Mouse (Mus musculus) erythroblast, embryonic 14.5 days (primary cell): Measurements from ENCODE around the gene Rbbp9. TPM values are rescaled to one million over a fixed set of nuclear protein-coding genes. Genes with fewer than 3 reads are reported as not detected.

Experiments
- H3K27me3 ChIP-seq: 2 replicates; pipeline ENCODE4 v1.6.1; 2012; ENCODE audit warnings: inconsistent platforms; ENCODE audit not compliant: control insufficient read depth
- H3K36me3 ChIP-seq: 2 replicates; pipeline ENCODE4 v1.6.1; 2012; ENCODE audit warnings: mild to moderate bottlenecking, inconsistent platforms; ENCODE audit not compliant: control insufficient read depth
- H3K4me1 ChIP-seq: 2 replicates; pipeline ENCODE4 v1.6.1; 2012; ENCODE audit warnings: inconsistent platforms; ENCODE audit not compliant: control insufficient read depth
- H3K4me3 ChIP-seq: replicated peaks from 2 replicates; pipeline ENCODE3; 2012; ENCODE audit warnings: moderate library complexity, mild to moderate bottlenecking, inconsistent platforms
- H3K9me3 ChIP-seq: 2 replicates; pipeline ENCODE4 v1.6.1; 2012; ENCODE audit warnings: low read length, inconsistent platforms, mixed read lengths; ENCODE audit not compliant: control insufficient read depth
- GATA1 ChIP-seq: IDR thresholded peaks from 2 replicates; pipeline ENCODE4 v1.6.1; 2012; ENCODE audit warnings: low read length, inconsistent platforms, mixed read lengths
- TAL1 ChIP-seq: IDR thresholded peaks from 3 replicates; pipeline ENCODE4 v1.6.1; 2012; ENCODE audit warnings: low read length, inconsistent platforms, mixed read lengths
- polyA plus RNA-seq: library from polyadenylated mRNA; stranded (reverse); fragments of >175 nt; gene quantifications from 2 replicates; pipeline ENCODE4 v1.2.3, GENCODE M21; 2012

Gene Rbbp9
- polyA plus RNA-seq, 1 experiment = 0.02 TPM

- Histone ChIP-seq H3K4me3 (no peak overlapping the region), H3K27me3 (peaks cover 39% of the 10 kb centered on the region)
- TF ChIP-seq GATA1 (no peak), TAL1 (no peak)
Observed at GRCm38 (mm10) chr2:144525856-144526255, 24.8 kb downstream of the Rbbp9 start.

GRCm38 (mm10) chr2:144519772-144520171, 30.9 kb downstream of the Rbbp9 start:
- H3K4me1 ChIP-seq = no peaks in the 10 kb centered on the region
- no peak overlapping the region for H3K4me3 ChIP-seq
- no peaks in the 10 kb centered on the region for H3K9me3 ChIP-seq
- H3K27me3 ChIP-seq = peaks cover 14% of the 10 kb centered on the region
- TF ChIP-seq TAL1 = no peak
- no peak for TF ChIP-seq GATA1
- no peaks in the 10 kb centered on the region for H3K36me3 ChIP-seq

More at GRCm38 (mm10) chr2:144525856-144526255, 24.8 kb downstream of the Rbbp9 start:
- Histone ChIP-seq H3K9me3 (no peaks in the 10 kb centered on the region), H3K4me1 (peaks cover 23% of the 10 kb centered on the region), H3K36me3 (peaks cover 7% of the 10 kb centered on the region)

GRCm38 (mm10) chr2:144514619-144515018, 36.0 kb downstream of the Rbbp9 start:
- TF ChIP-seq TAL1 = no peak
- TF ChIP-seq GATA1 = no peak
- Histone ChIP-seq H3K4me3 (no peak overlapping the region), H3K27me3 (no peaks in the 10 kb centered on the region), H3K9me3 (no peaks in the 10 kb centered on the region), H3K36me3 (no peaks in the 10 kb centered on the region), H3K4me1 (no peaks in the 10 kb centered on the region)

- no peaks in the 10 kb centered on the region for H3K9me3 ChIP-seq
- no peaks in the 10 kb centered on the region for H3K4me1 ChIP-seq
- H3K36me3 ChIP-seq = no peaks in the 10 kb centered on the region
- H3K4me3 ChIP-seq = no peak overlapping the region
- H3K27me3 ChIP-seq = no peaks in the 10 kb centered on the region
- TF ChIP-seq TAL1 (no peak), GATA1 (no peak)
Observed at GRCm38 (mm10) chr2:144502134-144502533, 48.5 kb downstream of the Rbbp9 start.

Other genes starting within 250 kb of the Rbbp9 start
- gene Ovol2, start 218.7 kb downstream of the Rbbp9 start, polyA plus RNA-seq = not detected in 2 replicates
- 0.91 and 1.1 TPM in 2 replicates for gene Kat14, start 181.9 kb downstream of the Rbbp9 start, polyA plus RNA-seq
- gene Pet117, start 181.9 kb downstream of the Rbbp9 start, polyA plus RNA-seq = 0.09 TPM in 1 of 2 replicates, not detected in the other
- gene Dzank1, start 23.5 kb downstream of the Rbbp9 start, polyA plus RNA-seq = not detected in 2 replicates
- gene Polr3f, start 23.2 kb downstream of the Rbbp9 start, polyA plus RNA-seq = 0.06 and 0.20 TPM in 2 replicates
- gene Sec23b, start 5.4 kb upstream of the Rbbp9 start, polyA plus RNA-seq = 0.43 and 0.44 TPM in 2 replicates
- 0.10 TPM in 1 of 2 replicates, not detected in the other for gene Smim26, start 43.2 kb upstream of the Rbbp9 start, polyA plus RNA-seq
- gene Dtd1, start 49.0 kb upstream of the Rbbp9 start, polyA plus RNA-seq = 0.42 and 0.55 TPM in 2 replicates